Mouse (Mus musculus) CD4-positive, CD25-positive, alpha-beta regulatory T cell, adult 4 months (primary cell): ENCODE measurements around the gene Bri3bp. TPM values are rescaled to one million over a fixed set of nuclear protein-coding genes. Genes with fewer than 3 reads are reported as not detected.

Experiments used
- ATAC-seq: one replicate; pipeline ENCODE4 v1.8.0; 2017
- polyA plus RNA-seq, 2 experiments: library from polyadenylated mRNA; unstranded; fragments of 100-300 nt; shearing (Covaris generic); gene quantifications; one replicate each; pipeline ENCODE4 v1.2.1; 2017

The Bri3bp gene
- polyA plus RNA-seq, 2 experiments from 2014 or later = 4.3 to 7.5 TPM

- no peak for ATAC-seq
Measured at GRCm38 (mm10) chr5:125456100-125456499, 14.7 kb downstream of the Bri3bp start.

- no peak for ATAC-seq
Measured at GRCm38 (mm10) chr5:125457538-125457937, 16.2 kb downstream of the Bri3bp start.

- ATAC-seq = no peak
Measured at GRCm38 (mm10) chr5:125460574-125460973, 19.2 kb downstream of the Bri3bp start.

GRCm38 (mm10) chr5:125461868-125462445 is 20.6 kb downstream of the Bri3bp start:
- ATAC-seq = no peak

- ATAC-seq = no peak
Measured at GRCm38 (mm10) chr5:125465192-125465591, 23.8 kb downstream of the Bri3bp start.

GRCm38 (mm10) chr5:125465701-125466106 is 24.3 kb downstream of the Bri3bp start:
- peak; percentile 100 for ATAC-seq

GRCm38 (mm10) chr5:125466483-125466882 is 25.1 kb downstream of the Bri3bp start:
- no peak for ATAC-seq

GRCm38 (mm10) chr5:125467261-125467660 is 25.9 kb downstream of the Bri3bp start:
- no peak for ATAC-seq

GRCm38 (mm10) chr5:125470713-125471112 is 29.3 kb downstream of the Bri3bp start:
- no peak for ATAC-seq

GRCm38 (mm10) chr5:125472796-125473475 is 31.6 kb downstream of the Bri3bp start:
- ATAC-seq = no peak

GRCm38 (mm10) chr5:125475030-125475429 is 33.7 kb downstream of the Bri3bp start:
- no peak for ATAC-seq

- ATAC-seq = peak; percentile 96
Measured at GRCm38 (mm10) chr5:125475601-125476285, 34.4 kb downstream of the Bri3bp start, which contains the start of gene Aacs. TSS of gene Aacs (plus strand) at chr5:125475814.

GRCm38 (mm10) chr5:125476286-125476625 is 34.9 kb downstream of the Bri3bp start:
- no peak for ATAC-seq

GRCm38 (mm10) chr5:125476799-125477198 is 35.4 kb downstream of the Bri3bp start:
- no peak for ATAC-seq

- ATAC-seq = no peak
Measured at GRCm38 (mm10) chr5:125477533-125477932, 36.2 kb downstream of the Bri3bp start.

- ATAC-seq = no peak
Measured at GRCm38 (mm10) chr5:125478037-125478436, 36.7 kb downstream of the Bri3bp start.

GRCm38 (mm10) chr5:125479376-125479775 is 38.0 kb downstream of the Bri3bp start:
- ATAC-seq = no peak

GRCm38 (mm10) chr5:125480434-125481231 is 39.3 kb downstream of the Bri3bp start:
- no peak for ATAC-seq

GRCm38 (mm10) chr5:125482474-125482873 is 41.1 kb downstream of the Bri3bp start:
- ATAC-seq = no peak

- no peak for ATAC-seq
Measured at GRCm38 (mm10) chr5:125483712-125484611, 42.6 kb downstream of the Bri3bp start.

GRCm38 (mm10) chr5:125485031-125485778 is 43.8 kb downstream of the Bri3bp start:
- ATAC-seq = no peak
